Mouse (Mus musculus) hematopoietic multipotent progenitor cell, adult 10-12 weeks (in vitro differentiated cells): ENCODE measurements around the gene Nvl. TPM values are rescaled to one million over a fixed set of nuclear protein-coding genes. Genes with fewer than 3 reads are reported as not detected.

Source experiments
- polyA plus RNA-seq: library from polyadenylated mRNA; stranded (reverse); fragments of >175 nt; gene quantifications from 2 replicates; pipeline ENCODE4 v1.2.3, GENCODE M21; 2012; ENCODE audit warnings: low replicate concordance

Nvl gene
- 4.9 and 5.0 TPM in 2 replicates for polyA plus RNA-seq

GRCm38 (mm10) chr1:181143950-181144836 lies at the start of gene Nvl, which contains the start of gene Cnih4:
TSS of gene Nvl (minus strand) at chr1:181144204.
TSS of gene Cnih4 (plus strand) at chr1:181144693.

GRCm38 (mm10) chr1:181050937-181051336 lies 93.1 kb downstream of the Nvl start, which contains the start of gene 9130409I23Rik:
TSS of gene 9130409I23Rik (plus strand) at chr1:181051237.

Other genes with a start within 250 kb of the Nvl start
- 61.5 and 129 TPM in 2 replicates for gene Pycr2, start 239.9 kb downstream of the Nvl start, polyA plus RNA-seq
- gene Lefty1, start 209.2 kb downstream of the Nvl start, polyA plus RNA-seq = 5.4 and 12.9 TPM in 2 replicates
- gene Tmem63a, start 201.9 kb downstream of the Nvl start, polyA plus RNA-seq = 31.1 and 82.7 TPM in 2 replicates
- gene Ephx1, start 123.3 kb downstream of the Nvl start, polyA plus RNA-seq = 23.9 and 26.5 TPM in 2 replicates
- gene 9130409I23Rik, start 93.0 kb downstream of the Nvl start, polyA plus RNA-seq = not detected in 2 replicates
- 9.7 and 12.8 TPM in 2 replicates for gene Cnih4, start 489 bp upstream of the Nvl start, polyA plus RNA-seq
- 34.0 and 62.5 TPM in 2 replicates for gene Wdr26, start 67.8 kb upstream of the Nvl start, polyA plus RNA-seq
- gene Cnih3, start 208.4 kb upstream of the Nvl start, polyA plus RNA-seq = not detected in 2 replicates